Mouse (Mus musculus): ENCODE data around the gene Upk3b. TPM values are rescaled to one million over a fixed set of nuclear protein-coding genes. Genes with fewer than 3 reads are reported as not detected.

Upk3b gene
- polyA plus RNA-seq, 1 experiment from 2014 or later, result 54.6 TPM

DNA sequence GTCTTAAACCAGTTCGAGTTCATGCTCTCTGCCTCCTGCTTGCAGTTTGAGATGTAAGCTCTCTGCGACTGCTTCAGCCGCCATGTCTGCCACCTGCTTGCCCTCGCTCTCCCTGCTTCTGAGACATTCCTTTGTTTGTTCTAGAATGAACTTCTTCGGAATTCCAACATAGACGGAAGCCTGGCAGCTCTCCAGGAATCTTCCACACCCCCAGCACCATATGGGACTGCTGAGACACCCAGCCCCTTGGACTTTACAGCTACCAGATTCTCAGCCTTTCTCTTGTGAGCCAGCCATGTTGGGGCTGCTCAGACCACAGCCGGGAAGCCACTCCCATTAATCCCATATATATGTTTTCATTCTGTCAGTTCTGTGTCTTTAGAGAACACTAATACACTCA, 38.0 kb downstream of the Upk3b start:
- H3K27me3 ChIP-seq (replicated peaks), result peaks cover 5% of the 10 kb centered on the region; the same call in 1 of the 2 replicates
- H3K4me1 ChIP-seq, result peaks cover 13% of the 10 kb centered on the region
- no peak for ATAC-seq (ENCODE audit: extremely low read depth, insufficient number of reproducible peaks, low FRiP score, low TSS enrichment)
- 41% methylated on average over 7 of the region's 7 CpGs for WGBS
- no peak overlapping the region for H3K27ac ChIP-seq (replicated peaks)
- H3K4me3 ChIP-seq, result no peak overlapping the region
- H3K36me3 ChIP-seq, result no peaks in the 10 kb centered on the region
- H3K9me3 ChIP-seq, result no peaks in the 10 kb centered on the region
- H3K9ac ChIP-seq, result no peak overlapping the region
- no peak overlapping the region for H3K4me2 ChIP-seq

DNA sequence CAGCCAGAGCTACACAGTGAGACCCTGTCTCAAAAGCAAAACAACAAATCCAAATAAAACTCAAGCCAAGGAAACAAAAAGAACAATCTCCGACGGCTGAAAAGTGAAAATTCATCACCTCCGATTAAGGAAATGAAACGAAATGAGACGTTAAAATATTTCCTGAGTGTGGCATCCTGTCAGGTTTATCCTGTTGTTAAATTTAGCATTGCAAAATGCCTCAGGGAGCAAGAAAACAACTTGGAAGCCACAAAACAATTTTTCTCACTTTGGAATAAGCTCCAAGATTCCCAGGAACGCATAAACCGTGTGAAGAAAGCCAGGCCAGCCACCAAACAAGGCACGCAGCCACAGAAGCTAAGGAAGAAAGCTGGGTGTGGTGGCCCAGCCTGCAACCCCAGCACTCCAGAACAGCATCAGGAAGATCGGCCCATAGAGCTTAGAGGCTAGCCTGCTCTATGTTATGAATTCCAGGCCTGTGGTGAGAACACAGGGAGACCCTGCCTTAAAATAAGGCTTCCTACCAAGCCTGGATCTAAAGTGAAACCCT, 38.8 kb downstream of the Upk3b start:
- Histone ChIP-seq H3K9ac (no peak overlapping the region), H3K27ac (replicated peaks) (no peak overlapping the region)
- 77% methylated on average over 9 of the region's 9 CpGs for WGBS

DNA sequence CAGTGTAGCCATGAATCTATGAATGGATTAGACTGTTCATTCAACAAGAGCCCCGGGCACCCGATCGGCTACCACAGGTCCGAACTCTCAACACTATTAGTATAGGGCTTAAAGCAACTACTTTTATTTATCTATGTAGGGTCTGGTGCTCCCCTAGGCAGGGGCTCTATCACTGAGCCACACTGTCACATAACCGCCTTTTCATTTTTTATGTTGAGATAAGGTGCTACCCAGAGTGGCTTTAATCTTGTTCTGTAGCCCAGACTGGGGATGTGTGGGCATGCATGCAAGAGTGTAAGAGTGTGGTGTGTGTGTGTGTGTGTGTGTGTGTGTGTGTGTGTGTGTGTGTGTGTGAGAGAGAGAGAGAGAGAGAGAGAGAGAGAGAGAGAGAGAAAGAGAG, 39.8 kb downstream of the Upk3b start:
- H3K27me3 ChIP-seq (replicated peaks), result 0 out of 2 replicates have a peak, but pooled peaks cover 5% of the 10 kb centered on the region
- ATAC-seq (ENCODE audit: extremely low read depth, insufficient number of reproducible peaks, low FRiP score, low TSS enrichment), result no peak
- H3K9me3 ChIP-seq, result no peaks in the 10 kb centered on the region
- H3K9ac ChIP-seq, result no peak overlapping the region
- no peak overlapping the region for H3K4me2 ChIP-seq
- no peaks in the 10 kb centered on the region for H3K36me3 ChIP-seq
- 91% methylated on average over 5 of the region's 5 CpGs for WGBS
- no peak overlapping the region for H3K27ac ChIP-seq (replicated peaks)
- H3K4me1 ChIP-seq, result peaks cover 9% of the 10 kb centered on the region
- no peak overlapping the region for H3K4me3 ChIP-seq

More for the DNA sequence above, 38.8 kb downstream of the Upk3b start:
- no peak for ATAC-seq (ENCODE audit: extremely low read depth, insufficient number of reproducible peaks, low FRiP score, low TSS enrichment)
- Histone ChIP-seq H3K4me3 (no peak overlapping the region), H3K9me3 (no peaks in the 10 kb centered on the region), H3K4me2 (no peak overlapping the region), H3K27me3 (replicated peaks) (0 out of 2 replicates have a peak, but pooled peaks cover 5% of the 10 kb centered on the region), H3K4me1 (peaks cover 13% of the 10 kb centered on the region), H3K36me3 (no peaks in the 10 kb centered on the region)

DNA sequence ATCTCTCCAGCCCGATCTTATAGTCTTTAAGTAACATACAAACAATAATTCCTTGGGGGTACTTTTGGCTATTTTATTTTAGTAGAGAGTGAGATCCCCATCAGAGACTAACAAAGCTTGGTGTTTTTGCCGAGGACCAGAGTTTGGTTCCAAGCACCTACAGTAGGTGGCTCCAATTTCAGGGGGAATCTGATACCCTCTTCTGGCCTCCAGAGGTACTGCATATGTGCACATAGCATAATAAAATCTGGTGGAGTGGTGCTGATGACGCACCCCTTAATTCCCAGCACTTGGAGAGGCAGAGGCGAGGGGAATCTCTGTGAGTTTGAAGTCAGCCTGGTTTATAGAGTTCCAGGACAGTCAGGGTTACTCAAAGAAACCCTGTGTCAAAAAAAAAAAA, 44.0 kb downstream of the Upk3b start:
- no peak for ATAC-seq (ENCODE audit: extremely low read depth, insufficient number of reproducible peaks, low FRiP score, low TSS enrichment)
- H3K9me3 ChIP-seq, result no peaks in the 10 kb centered on the region
- no peak overlapping the region for H3K27ac ChIP-seq (replicated peaks)
- no peaks in the 10 kb centered on the region for H3K36me3 ChIP-seq
- peaks cover 12% of the 10 kb centered on the region for H3K4me1 ChIP-seq
- H3K9ac ChIP-seq, result no peak overlapping the region
- no peak overlapping the region for H3K4me2 ChIP-seq
- H3K27me3 ChIP-seq (replicated peaks), result peaks cover 40% of the 10 kb centered on the region
- H3K4me3 ChIP-seq, result no peak overlapping the region
- WGBS, result 77% methylated on average over 4 of the region's 4 CpGs

DNA sequence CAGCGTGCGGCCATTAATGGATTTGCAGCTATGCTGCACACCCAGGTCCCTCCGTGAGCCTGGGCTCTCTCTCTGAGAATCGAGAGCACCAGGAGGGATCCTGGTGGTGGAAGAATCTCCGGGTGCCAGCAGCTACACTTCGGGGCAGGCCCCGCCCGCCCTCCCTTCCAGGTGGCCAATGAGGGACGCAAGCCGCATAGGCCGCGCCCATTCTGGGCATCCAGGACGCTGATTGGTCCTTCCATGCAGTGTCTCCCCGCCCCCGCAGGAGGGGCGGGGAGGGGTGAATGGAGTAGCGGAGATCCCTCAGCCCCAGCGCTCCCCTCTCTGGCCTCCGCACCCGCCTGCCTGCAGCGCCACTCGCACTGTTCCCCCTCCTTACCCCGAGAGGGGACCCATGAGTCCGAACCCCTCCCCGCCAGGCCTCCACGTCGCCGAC, 45.4 kb downstream of the Upk3b start, which contains the start of gene Rasa4:
Gene Rasa4 (plus strand): TSS at position 248 of the 439 bp plus-strand sequence.
- Histone ChIP-seq H3K4me3 (peak within 1 kb of the TSS; percentile 60), H3K27me3 (replicated peaks) (peaks cover 49% of the 10 kb centered on the region), H3K27ac (replicated peaks) (no peak within 1 kb of the TSS), H3K9me3 (no peaks in the 10 kb centered on the region), H3K4me2 (peak within 1 kb of the TSS; percentile 93), H3K9ac (peak within 1 kb of the TSS; percentile 79), H3K36me3 (no peaks in the 10 kb centered on the region), H3K4me1 (peaks cover 12% of the 10 kb centered on the region)
- peak; percentile 95 for ATAC-seq (ENCODE audit: extremely low read depth, insufficient number of reproducible peaks, low FRiP score, low TSS enrichment)
- WGBS, result under 1% methylated on average over 27 of the region's 28 CpGs

DNA sequence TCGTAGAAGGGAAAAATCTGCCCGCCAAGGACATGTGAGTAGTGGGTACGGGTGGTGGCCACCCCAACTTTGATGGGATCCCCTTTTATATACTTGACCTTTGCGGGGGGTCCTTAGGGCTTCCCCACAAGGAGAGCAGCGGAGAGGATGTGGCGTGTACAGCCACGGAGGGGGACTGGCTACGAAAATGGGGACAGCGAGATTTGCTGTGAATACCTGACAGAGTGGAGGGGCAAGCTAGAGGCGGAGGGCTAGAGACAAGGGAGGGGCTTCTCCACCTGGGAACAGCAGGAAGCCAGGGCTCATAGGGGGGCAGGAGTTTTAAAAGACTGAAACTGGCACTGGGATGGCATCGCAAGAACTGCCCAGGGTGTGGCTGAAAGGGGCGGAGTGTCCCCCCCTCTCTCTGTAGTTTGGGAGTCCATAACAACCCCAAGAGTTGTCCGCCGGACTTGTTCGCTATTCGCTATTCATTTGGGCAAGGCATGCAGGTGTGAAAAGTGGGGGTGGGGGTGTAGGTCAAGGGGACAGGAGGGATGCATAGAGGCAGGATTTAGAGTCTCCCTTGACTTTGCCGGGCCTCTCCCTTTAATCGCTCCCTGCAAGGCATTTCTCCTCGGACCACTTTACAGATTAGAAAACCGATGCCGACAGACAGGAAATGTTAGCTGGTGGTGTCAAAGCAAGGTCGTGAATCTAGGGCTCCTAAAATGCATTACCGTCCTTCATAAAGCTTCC, 46.0 kb downstream of the Upk3b start:
- Histone ChIP-seq H3K4me3 (peak overlapping the region; percentile 60), H3K36me3 (no peaks in the 10 kb centered on the region), H3K27me3 (replicated peaks) (peaks cover 55% of the 10 kb centered on the region), H3K4me1 (peaks cover 12% of the 10 kb centered on the region), H3K27ac (replicated peaks) (no peak overlapping the region), H3K4me2 (peak overlapping the region; percentile 93), H3K9ac (peak overlapping the region; percentile 79), H3K9me3 (no peaks in the 10 kb centered on the region)
- no peak for ATAC-seq (ENCODE audit: extremely low read depth, insufficient number of reproducible peaks, low FRiP score, low TSS enrichment)
- WGBS, result 1% methylated on average over 23 of the region's 23 CpGs

DNA sequence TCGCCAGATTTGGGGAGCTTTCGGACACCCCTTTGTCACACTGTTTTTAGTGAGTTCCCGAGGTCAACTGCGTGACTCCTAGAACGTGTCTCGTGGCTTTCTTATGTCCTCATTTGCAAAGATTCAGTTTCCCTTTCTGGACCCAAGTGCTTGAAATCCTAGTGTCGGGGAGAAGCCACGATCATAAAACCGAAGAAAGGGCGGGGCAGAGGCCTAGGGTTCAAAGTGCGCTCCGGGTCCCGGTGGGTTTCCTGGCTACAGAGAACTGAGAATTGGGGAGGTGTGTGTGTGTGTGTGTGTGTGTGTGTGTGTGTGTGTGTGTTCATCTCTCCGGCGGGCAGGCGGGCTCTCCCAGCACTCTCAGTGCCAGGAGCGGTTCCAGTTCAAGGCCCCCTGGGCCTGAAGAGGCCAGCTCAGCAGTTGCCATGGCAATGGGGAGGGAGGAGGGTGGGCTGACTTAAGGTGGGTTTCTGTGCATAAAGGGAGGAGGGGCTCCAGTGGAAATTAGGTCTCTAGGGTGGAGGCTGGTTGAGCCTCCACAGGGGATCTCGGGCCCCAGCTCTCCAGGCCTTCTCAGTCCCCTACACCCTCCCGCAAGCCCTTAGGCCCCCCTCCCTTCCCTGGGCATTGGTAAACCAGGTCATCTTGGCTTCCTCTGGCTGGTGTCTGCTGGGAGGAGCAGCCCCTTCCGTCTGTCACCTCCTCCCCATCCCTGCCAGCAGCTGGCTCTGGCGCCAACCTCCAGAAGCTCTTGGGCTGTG, 46.8 kb downstream of the Upk3b start:
- WGBS, result 16% methylated on average over 20 of the region's 21 CpGs

DNA sequence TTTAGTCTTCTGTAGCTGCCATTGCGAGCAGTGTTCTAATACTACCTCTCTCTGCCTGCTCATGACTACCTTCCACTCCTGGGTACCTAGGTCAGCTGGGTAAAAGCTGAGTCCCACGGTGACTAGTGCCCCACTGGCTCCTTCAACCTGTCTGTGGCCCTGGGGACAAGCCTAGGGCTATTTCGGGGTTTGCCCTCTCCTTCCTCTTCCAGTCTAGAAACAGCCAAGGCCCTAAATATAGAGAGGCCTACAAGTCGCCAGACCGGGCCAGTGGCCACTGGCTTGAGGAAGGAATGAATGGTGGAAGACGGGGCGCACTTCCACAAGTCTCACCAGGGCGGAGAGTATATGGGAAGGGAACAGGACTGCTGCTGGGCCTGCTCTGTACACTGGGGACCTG, 48.0 kb downstream of the Upk3b start:
- H3K4me3 ChIP-seq, result no peak overlapping the region
- no peaks in the 10 kb centered on the region for H3K36me3 ChIP-seq
- no peak overlapping the region for H3K9ac ChIP-seq
- WGBS, result 81% methylated on average over 8 of the region's 8 CpGs
- peaks cover 12% of the 10 kb centered on the region for H3K4me1 ChIP-seq
- no peaks in the 10 kb centered on the region for H3K9me3 ChIP-seq
- no peak for ATAC-seq (ENCODE audit: extremely low read depth, insufficient number of reproducible peaks, low FRiP score, low TSS enrichment)
- H3K4me2 ChIP-seq, result no peak overlapping the region
- peaks cover 60% of the 10 kb centered on the region for H3K27me3 ChIP-seq (replicated peaks)
- no peak overlapping the region for H3K27ac ChIP-seq (replicated peaks)

More for the DNA sequence above, 46.8 kb downstream of the Upk3b start:
- peak overlapping the region; percentile 93 for H3K4me2 ChIP-seq
- peak overlapping the region; percentile 79; the same call in 1 of the 2 replicates for H3K9ac ChIP-seq
- H3K9me3 ChIP-seq, result no peaks in the 10 kb centered on the region
- H3K4me3 ChIP-seq, result peak overlapping the region; percentile 60
- no peak for ATAC-seq (ENCODE audit: extremely low read depth, insufficient number of reproducible peaks, low FRiP score, low TSS enrichment)
- H3K27me3 ChIP-seq (replicated peaks), result peaks cover 61% of the 10 kb centered on the region
- no peak overlapping the region for H3K27ac ChIP-seq (replicated peaks)
- H3K36me3 ChIP-seq, result no peaks in the 10 kb centered on the region
- peaks cover 12% of the 10 kb centered on the region for H3K4me1 ChIP-seq

DNA sequence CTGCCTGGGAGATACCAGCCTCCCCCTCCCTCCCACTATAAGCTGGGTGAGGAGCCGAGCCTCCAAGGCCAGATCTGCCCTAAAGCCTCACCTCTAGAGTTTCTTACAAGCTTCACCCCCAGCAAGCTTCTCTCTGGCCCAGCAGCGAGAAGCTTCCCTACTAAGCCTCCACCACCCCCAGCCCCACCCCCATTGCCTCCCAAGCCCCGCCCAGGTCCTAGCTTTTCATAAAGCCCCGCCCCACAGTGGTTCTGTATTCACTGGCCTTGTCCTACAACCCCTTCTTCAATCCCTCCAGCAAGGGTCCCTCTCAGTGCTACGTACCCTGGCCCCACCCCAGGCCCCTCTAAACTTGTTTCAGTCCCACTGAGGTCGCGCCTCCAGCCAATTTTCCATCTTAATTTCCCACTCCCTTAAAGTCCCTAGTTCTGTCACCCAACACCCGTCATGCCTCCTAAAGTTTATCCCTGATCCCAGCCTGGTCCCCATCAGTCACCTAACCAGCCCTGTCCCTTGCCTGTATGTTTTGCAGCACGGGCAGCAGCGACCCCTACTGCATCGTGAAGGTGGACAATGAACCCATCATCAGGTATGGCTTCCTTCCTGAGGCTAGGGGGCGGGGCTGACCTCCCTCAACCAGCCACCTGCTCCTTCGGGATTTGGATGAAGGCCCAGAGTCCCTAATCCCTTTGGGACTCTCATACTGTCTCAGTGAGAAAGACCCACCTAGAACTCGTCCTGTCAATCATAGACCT, 50.7 kb downstream of the Upk3b start:
- no peaks in the 10 kb centered on the region for H3K36me3 ChIP-seq
- no peak overlapping the region for H3K9ac ChIP-seq
- no peak overlapping the region for H3K4me3 ChIP-seq
- peaks cover 64% of the 10 kb centered on the region for H3K27me3 ChIP-seq (replicated peaks)
- H3K4me2 ChIP-seq, result no peak overlapping the region
- peaks cover 12% of the 10 kb centered on the region for H3K4me1 ChIP-seq
- WGBS, result 18% methylated on average over 14 of the region's 14 CpGs
- no peaks in the 10 kb centered on the region for H3K9me3 ChIP-seq
- H3K27ac ChIP-seq (replicated peaks), result no peak overlapping the region
- no peak for ATAC-seq (ENCODE audit: extremely low read depth, insufficient number of reproducible peaks, low FRiP score, low TSS enrichment)

DNA sequence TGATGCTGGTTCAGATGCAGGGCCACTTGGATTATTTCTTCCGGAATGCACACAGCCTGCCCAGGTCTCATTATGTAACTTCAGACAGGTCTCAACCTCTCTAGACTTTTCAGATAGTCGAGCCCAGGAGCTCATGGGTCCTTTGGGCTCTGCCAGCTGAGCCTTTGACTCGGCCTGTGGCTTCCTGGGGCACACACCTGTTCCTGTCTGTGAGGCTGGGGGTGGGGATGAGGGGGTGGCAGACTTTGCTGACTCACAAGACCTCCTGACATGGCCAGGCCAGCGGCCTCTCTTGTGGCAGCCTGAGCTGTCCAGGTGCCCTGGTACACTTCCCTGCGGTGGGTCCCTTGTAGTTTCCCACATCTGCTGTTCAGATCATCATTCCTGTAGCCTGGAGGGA, 53.6 kb downstream of the Upk3b start:
- WGBS, result 72% methylated on average over 5 of the region's 5 CpGs
- no peaks in the 10 kb centered on the region for H3K36me3 ChIP-seq
- no peak overlapping the region for H3K27ac ChIP-seq (replicated peaks)
- peaks cover 40% of the 10 kb centered on the region for H3K27me3 ChIP-seq (replicated peaks)
- ATAC-seq (ENCODE audit: extremely low read depth, insufficient number of reproducible peaks, low FRiP score, low TSS enrichment), result no peak
- no peaks in the 10 kb centered on the region for H3K4me1 ChIP-seq
- H3K9me3 ChIP-seq, result no peaks in the 10 kb centered on the region
- H3K4me2 ChIP-seq, result no peak overlapping the region
- no peak overlapping the region for H3K9ac ChIP-seq
- no peak overlapping the region for H3K4me3 ChIP-seq
